Mouse (Mus musculus): ENCODE results near the gene Phf12.

DNA sequence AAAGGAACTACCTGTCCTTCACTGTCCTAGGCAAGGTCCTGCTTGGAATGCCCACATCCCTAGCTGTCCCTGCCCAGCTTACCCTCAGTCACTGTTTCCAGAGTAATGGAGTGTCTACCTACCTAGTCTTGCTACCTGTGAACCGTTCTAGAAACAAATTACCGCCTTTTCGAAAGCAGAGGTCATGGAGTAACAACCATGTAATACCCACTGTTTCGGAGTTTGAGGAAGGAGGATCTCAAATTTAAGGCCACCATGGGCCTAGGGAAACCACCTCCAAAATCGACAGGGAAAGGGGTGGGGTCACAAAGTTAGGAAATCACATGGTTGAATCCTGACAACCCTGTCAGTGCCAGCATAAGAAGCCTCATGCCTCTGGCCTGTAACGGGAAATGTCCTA is 48.8 kb downstream of the Phf12 start:
- TF ChIP-seq GATA1 (IDR thresholded peaks at IDR 0.05; ENCODE audit: low read length) (no peak), TAL1 (IDR thresholded peaks at IDR 0.05; ENCODE audit: low read length) (no peak)

Measured in erythroblast, embryonic 14.5 days (primary cell).